Mouse (Mus musculus): Measurements from ENCODE around the gene Tmtc2.

The Tmtc2 gene

GRCm38 (mm10) chr10:105495248-105495647, 79.0 kb downstream of the Tmtc2 start:
- no peak for DNase-seq (ENCODE audit: low read depth)

DNA sequence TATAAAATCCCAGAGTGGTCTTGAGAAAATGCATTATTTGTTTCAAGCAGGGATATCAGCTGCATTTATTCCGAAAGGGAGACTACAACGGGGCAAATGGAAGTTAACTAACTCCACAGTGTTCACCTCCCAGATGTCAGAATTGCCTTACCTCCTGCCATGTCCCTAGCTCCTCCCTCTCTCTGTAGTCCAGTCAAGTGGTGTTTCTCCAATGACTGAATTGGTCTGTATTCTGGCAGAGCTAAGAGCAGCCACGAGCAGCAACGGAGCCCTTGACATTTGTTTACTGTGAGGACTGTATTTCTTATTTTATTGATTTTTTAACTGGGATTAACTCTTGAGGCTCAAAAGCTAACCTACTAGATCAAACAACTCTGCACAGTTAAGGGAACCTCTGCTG, 81.8 kb downstream of the Tmtc2 start:
- DNase-seq (ENCODE audit: low read depth), result no peak

DNA sequence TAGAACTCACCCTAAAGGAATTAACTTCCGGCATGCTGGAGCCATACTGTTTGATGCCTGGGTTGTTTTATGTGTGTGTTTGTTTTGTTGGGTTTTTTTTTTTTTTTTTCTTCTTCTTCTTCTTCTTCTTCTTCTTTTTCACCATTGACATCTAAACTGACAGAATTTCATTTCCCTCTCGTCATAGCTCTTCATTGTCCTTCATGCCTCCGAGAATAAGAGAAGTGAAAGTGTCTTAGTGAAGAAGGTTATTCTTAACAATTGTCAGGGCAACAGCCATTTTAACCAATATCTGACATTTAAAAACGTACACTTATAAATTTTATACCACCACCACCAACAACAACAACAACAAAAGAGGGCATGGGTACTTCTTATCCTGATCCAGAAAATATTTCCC, 83.5 kb downstream of the Tmtc2 start:
- no peak for DNase-seq (ENCODE audit: low read depth)

DNA sequence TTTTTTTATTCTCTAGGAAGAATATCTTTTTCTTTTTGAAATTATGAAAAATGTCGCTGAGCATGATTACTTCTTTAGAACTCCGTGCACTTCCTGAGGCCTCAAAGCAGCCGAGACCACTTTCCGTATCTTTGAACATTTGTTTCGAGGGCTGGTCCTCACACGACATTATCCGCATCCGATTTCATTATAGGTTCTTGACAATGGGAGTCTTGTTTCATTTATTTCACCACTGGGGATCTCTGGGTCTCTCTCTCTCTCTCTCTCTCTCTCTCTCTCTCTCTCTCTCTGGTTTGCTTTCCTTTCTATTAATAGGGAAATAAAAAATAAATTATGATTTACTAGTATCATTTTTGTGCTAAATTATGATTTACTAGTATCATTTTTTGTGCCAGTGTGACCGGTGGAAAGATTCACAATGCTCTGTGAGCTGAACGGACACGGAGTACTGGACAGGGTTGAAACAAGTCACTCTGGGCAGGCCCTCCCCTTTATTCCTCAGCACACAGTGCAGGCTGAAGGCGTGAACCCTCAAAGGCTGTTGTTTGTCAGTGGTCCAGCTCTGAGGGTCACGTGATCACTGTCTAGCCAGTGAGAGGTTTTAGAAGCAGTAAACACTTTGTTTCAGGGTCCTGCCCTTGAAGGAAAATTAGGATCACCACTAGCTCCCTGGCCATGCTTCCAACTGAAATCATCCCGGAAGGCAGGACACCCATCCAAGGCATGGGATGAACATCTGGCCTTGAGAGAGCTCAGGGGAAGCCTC, 84.1 kb downstream of the Tmtc2 start:
- no peak for DNase-seq (ENCODE audit: low read depth)

DNA sequence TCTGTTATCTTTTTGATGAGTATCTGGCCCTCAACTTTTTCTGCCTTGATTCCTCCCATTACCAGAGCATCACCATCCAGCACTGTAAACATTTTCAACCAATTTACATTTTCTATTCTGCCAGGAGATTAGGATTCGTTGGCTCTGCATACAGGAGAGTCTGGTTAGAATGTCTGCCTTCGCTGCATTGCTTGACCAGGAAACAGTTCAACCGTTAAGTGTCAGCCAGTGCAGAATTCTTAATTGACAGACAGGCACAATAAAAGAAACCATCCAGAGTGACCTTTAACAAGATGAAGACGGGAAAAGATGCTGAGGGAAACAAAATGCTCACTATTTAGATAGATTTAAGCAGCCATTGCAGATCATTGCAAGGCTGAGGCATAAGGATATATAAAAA, 87.3 kb downstream of the Tmtc2 start:
- no peak for DNase-seq (ENCODE audit: low read depth)

GRCm38 (mm10) chr10:105484355-105485094, 89.7 kb downstream of the Tmtc2 start:
- no peak for DNase-seq (ENCODE audit: low read depth)

- DNase-seq (ENCODE audit: low read depth), result no peak
Measured at GRCm38 (mm10) chr10:105479771-105480170, 94.5 kb downstream of the Tmtc2 start.

GRCm38 (mm10) chr10:105477623-105478238, 96.5 kb downstream of the Tmtc2 start:
- no peak for DNase-seq (ENCODE audit: low read depth)

DNA sequence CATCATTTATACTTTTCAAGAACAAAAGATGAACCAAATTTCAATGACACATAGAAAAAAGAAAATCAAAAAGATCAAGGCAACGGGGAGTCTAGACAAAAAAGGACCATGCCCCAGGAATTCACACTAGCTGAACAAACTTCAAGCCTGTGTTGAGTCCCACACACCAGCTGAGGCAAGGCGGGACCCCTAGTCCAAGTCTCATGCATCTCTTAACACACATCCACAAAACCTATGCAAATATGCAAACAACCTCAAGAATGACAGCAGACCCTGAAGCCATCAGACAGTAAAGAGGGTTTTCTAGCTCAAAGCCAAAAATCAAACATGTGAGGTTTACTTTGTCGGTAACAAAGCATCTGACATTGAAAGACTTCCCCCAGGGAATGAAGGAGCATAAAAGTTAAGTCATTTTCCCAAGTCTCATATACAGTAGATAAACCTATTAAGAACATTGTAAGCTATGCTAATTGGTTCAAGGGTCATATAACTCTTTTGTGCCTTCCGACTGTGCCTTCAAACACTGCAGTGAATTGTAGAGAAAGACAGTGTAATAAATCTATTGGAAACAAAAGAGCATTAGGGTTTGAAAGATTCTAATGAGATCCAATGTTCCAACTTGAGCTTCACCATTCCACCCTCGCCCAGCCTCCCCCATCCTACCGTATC, 100.0 kb downstream of the Tmtc2 start:
- no peak for DNase-seq (ENCODE audit: low read depth)

GRCm38 (mm10) chr10:105464378-105464777, 109.9 kb downstream of the Tmtc2 start:
- no peak for DNase-seq (ENCODE audit: low read depth)

DNA sequence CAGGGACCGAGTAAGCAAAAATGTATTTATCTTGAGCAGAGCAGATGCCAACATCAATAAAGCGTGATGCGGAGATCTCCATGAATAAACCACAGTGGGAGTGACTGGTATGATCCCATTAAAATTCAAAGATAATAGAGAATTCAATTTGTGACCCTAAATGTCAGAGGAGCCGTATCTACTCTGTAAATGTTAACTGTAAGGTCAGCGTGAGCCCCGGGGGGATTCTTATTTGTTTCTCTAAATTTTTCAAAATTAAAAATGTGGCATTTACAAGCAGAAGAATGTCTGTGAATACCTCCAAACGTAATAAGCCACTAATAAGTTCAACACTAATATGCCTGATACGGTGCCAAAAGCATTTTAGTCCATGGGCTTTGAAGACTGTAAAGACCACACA, 120.8 kb downstream of the Tmtc2 start:
- DNase-seq (ENCODE audit: low read depth), result no peak

- DNase-seq (ENCODE audit: low read depth), result no peak
Measured at GRCm38 (mm10) chr10:105447191-105447590, 127.1 kb downstream of the Tmtc2 start.

DNA sequence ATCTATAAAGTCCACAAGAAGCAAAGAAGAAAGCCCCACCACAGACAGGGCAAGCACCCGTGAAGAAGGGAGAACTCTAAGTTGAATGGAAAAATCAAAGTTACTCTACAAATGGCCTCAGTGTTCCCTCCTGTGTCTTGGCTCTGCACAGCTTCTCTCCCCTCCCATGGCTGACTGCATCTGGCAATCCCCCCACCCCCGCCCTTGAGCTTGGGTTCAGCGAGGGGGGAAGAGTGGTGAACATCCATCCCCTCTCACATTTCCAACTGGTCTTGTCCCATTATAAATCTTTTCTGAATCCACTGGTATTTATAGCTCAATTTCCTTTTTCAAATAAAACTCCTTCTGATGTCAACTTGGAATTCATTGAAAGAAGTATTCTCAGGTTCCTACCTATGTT, 129.9 kb downstream of the Tmtc2 start:
- DNase-seq (ENCODE audit: low read depth), result no peak

DNA sequence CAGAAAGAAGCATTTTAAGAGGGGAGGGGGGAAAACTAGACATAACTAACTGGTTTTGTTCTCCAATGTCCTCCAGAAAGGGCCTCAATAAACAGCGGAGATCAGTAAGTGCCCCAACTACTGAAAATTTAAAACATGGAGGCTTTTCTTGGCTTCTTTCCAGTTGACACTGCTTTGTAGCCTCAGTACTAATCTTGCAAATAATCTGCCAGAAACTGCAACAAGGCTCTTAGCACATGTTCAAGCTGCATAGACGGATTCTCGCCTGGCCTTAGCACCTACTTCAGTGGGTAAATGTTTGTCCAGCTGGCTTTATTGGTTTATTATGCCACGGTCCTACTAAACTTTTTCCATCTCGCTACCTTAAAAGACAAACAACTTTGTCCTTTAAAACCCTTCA, 139.4 kb downstream of the Tmtc2 start:
- DNase-seq (ENCODE audit: low read depth), result no peak

- DNase-seq (ENCODE audit: low read depth), result no peak
Measured at GRCm38 (mm10) chr10:105430885-105431284, 143.4 kb downstream of the Tmtc2 start.

DNA sequence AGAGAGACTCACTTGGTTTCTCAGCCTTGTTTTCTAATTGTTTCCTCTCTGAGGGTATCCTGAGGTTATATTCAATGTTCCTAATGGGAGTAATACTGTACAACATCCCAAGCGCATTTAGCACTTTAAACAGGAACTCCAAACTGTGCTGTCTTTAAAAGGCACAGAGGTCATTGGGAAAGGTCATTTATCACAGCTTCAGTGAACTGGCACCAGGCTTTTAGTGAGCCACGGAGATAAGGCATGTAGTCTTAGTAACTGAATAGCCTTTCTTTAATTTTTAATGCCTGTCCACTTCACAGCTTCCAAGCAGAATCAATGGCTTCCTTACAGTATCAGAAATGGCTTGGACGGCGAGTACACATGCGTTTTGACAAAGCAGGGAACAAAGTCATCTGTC, 144.0 kb downstream of the Tmtc2 start:
- DNase-seq (ENCODE audit: low read depth), result no peak

- no peak for DNase-seq (ENCODE audit: low read depth)
Measured at GRCm38 (mm10) chr10:105428080-105428479, 146.2 kb downstream of the Tmtc2 start.

- no peak for DNase-seq (ENCODE audit: low read depth)
Measured at GRCm38 (mm10) chr10:105427625-105428024, 146.6 kb downstream of the Tmtc2 start.

GRCm38 (mm10) chr10:105425052-105425451, 149.2 kb downstream of the Tmtc2 start:
- no peak for DNase-seq (ENCODE audit: low read depth)

DNA sequence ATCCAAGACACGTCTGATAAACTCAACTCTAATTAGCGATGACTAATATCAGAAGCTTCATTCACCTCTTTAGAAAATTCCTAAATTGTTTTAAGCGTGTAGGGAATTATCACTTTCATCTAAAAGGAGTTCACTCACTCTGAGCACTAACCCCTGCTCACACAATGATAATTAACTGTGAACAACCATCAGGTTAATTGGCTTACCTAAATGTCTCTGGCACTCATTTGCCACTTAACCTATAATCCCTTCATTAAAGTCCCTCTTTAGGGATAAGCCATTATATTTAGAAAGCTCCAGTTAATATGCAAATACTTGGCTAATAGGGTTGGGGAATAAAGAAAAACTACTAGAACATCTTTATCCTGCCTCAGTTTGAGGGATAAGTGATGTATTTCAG, 151.1 kb downstream of the Tmtc2 start:
- no peak for DNase-seq (ENCODE audit: low read depth)

DNA sequence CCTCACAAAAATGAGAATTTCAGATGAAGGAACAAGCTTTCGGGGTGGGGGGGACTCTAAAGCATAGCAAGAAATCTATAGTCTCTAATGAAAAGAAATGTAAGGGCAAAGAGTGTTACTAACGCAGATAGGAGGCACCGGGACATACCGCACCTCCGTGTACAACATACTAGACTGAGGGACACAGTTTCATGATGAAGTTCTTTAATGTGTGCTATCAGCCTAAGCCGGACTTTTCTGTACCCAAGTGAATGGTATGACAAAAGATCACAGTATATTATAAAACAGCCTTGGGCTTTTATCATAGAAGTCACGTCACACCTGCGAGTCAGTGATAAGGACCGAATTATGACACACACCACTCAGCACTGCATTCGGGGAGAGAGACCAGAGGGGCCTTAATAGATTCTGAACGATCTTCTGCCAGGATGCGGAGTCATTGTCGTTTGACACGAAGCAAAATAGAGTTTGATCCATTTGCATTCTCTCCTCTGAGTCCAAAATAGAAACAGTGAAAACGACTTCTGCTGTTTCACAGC, 156.3 kb downstream of the Tmtc2 start:
- DNase-seq (ENCODE audit: low read depth), result peak; percentile 16

DNA sequence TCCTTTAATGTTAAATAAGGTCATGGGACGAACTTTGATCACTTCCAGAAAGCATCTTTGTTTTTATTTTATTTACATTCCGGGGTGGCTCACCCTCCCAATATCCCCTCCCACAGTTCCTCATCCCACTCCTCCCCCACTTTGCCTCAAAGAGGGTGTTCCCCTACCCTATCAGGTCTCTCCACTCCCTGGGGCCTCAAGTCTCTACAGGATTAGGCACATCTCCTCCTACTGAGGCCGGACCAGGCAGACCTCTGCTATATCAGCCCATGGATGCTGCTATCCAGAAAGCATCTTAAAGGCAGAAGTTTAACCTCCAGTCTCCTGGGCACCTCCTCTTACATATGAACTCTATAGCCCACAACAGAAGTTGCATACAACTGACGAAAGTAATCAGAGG, 157.7 kb downstream of the Tmtc2 start:
- DNase-seq (ENCODE audit: low read depth), result no peak
